Mouse (Mus musculus): ENCODE data around the gene Gm29133. TPM values are rescaled to one million over a fixed set of nuclear protein-coding genes. Genes with fewer than 3 reads are reported as not detected.

The Gm29133 gene
- polyA plus RNA-seq (2015; fragmentation: Illumina TruSeq; extraction: RNeasy Lipid Tissue Mini Kit (QIAGEN cat#74804); ENCODE audit: low read depth, low replicate concordance), result not detected

DNA sequence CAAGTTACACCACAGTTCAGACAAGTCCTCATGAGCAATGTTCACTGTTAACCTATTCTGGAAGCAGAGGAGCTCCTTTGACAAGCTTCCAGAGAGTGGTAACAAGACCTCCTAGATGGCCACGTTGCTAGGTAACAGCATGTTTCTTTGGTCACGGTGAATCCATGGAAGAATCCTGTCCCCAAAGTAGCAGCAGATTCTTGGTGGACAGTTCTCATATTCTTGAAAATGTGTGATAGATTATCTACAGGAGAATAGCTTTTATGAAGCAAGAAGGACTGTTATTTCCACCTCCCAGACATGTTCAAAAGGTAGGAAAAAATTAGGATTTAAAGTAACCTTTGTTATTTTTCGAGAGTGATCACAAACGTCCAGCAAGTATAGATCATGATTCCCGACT, at the start of gene Gm29133:
Gm29133 (plus strand) TSS at position 301 of the 400 bp plus-strand sequence.

Other genes with a start within 250 kb of the Gm29133 start
- gene Pdcd10, start 191.3 kb upstream of the Gm29133 start, polyA plus RNA-seq (2015; fragmentation: Illumina TruSeq; extraction: RNeasy Lipid Tissue Mini Kit (QIAGEN cat#74804); ENCODE audit: low read depth, low replicate concordance), result 104 TPM
- gene Serpini1, start 190.7 kb upstream of the Gm29133 start, polyA plus RNA-seq (2015; fragmentation: Illumina TruSeq; extraction: RNeasy Lipid Tissue Mini Kit (QIAGEN cat#74804); ENCODE audit: low read depth, low replicate concordance), result 222 TPM
- gene Golim4, start 208.8 kb downstream of the Gm29133 start, polyA plus RNA-seq (2015; fragmentation: Illumina TruSeq; extraction: RNeasy Lipid Tissue Mini Kit (QIAGEN cat#74804); ENCODE audit: low read depth, low replicate concordance), result 14.2 TPM